Mouse (Mus musculus) stomach, embryonic 16.5 days (tissue): ENCODE results near the gene Smarca4. TPM values are rescaled to one million over a fixed set of nuclear protein-coding genes. Genes with fewer than 3 reads are reported as not detected.
"Not testable (repeated sequence)": the region's sequence is repeated elsewhere in the genome, so short reads cannot be mapped to it uniquely, and the experiment has no call there.

Experiments used
- ATAC-seq: fragments of 200-750 bp; cut with Nextera tagmentation; 2 replicates; pipeline ENCODE4 v1.8.0; 2017; ENCODE audit warnings: moderate number of reproducible peaks, moderate TSS enrichment; ENCODE audit not compliant: insufficient read depth, low FRiP score
- H3K27ac ChIP-seq: fragments of 300-500 bp; sonication (generic); 2 replicates; pipeline ENCODE4 v1.5.1; 2014; ENCODE audit warnings: low read length
- H3K27me3 ChIP-seq: fragments of 300-500 bp; sonication (generic); 2 replicates; pipeline ENCODE4 v1.6.1; 2014; ENCODE audit warnings: low read length, control low read depth, mixed read lengths; ENCODE audit not compliant: control insufficient read depth, insufficient read depth
- H3K36me3 ChIP-seq: fragments of 300-500 bp; sonication (generic); 2 replicates; pipeline ENCODE4 v1.6.1; 2014; ENCODE audit warnings: low read length; ENCODE audit not compliant: control insufficient read depth, insufficient read depth
- H3K4me1 ChIP-seq: fragments of 300-500 bp; sonication (generic); 2 replicates; pipeline ENCODE4 v1.6.1; 2014; ENCODE audit warnings: low read length, control low read depth, mixed read lengths; ENCODE audit not compliant: control insufficient read depth, insufficient read depth
- H3K4me2 ChIP-seq: fragments of 300-500 bp; sonication (generic); 2 replicates; pipeline ENCODE4 v1.6.1; 2014; ENCODE audit warnings: low read depth, low read length, mixed read lengths
- H3K4me3 ChIP-seq: fragments of 300-500 bp; sonication (generic); replicated peaks from 2 replicates; pipeline ENCODE4 v1.5.1; 2014; ENCODE audit warnings: mild to moderate bottlenecking, low read length
- H3K9ac ChIP-seq: fragments of 300-500 bp; sonication (generic); 2 replicates; pipeline ENCODE4 v1.6.1; 2014; ENCODE audit warnings: low read length
- H3K9me3 ChIP-seq: fragments of 300-500 bp; sonication (generic); replicated peaks from 2 replicates; pipeline ENCODE4 v1.6.1; 2016; ENCODE audit warnings: low read length, control low read depth; ENCODE audit not compliant: control insufficient read depth
- WGBS: fragments of 180-500 bp; shearing (Covaris S2); extraction: QIAGEN DNeasy Blood & Tissue Kit; methylation state at CpG from one replicate; pipeline ENCODE4 v1.1.7; 2014; 5-methylcytosine and 5-hydroxymethylcytosine counted together
- polyA plus RNA-seq: library from polyadenylated mRNA; unstranded; fragments of >200 nt; fragmentation: Nextera tagmentation; extraction: Ambion mirVana; gene quantifications from 2 replicates; pipeline ENCODE4 v1.2.1, GENCODE M21; 2015

Gene Smarca4
- polyA plus RNA-seq, 1 experiment from 2014 or later = 63.2 TPM

DNA sequence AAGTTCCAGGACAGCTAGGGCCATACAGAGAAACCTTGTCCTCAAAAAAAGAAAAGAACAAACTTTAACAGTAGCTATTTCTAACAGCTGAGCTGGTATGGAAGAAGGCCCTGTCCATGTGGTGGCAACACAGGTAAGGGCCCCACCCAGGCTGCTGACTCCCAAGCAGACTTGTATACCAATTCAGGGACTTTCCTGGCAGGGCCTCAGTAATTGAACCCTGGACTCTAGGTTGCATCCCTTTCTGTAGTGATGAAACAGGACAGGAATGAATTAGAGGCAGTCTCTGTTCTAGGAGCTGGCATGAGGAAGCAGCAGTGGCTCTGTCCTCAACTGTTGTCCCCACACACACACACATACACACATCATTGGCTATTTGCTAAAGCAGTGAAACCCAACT is 78.1 kb downstream of the Smarca4 start:
- no peak overlapping the region for H3K27ac ChIP-seq
- no peaks in the 10 kb centered on the region for H3K4me1 ChIP-seq
- no peaks in the 10 kb centered on the region for H3K9me3 ChIP-seq
- H3K9ac ChIP-seq = no peak overlapping the region
- no peak overlapping the region for H3K4me2 ChIP-seq
- peaks cover 15% of the 10 kb centered on the region for H3K36me3 ChIP-seq
- no peak for ATAC-seq
- no peak overlapping the region for H3K4me3 ChIP-seq
- no peaks in the 10 kb centered on the region for H3K27me3 ChIP-seq

DNA sequence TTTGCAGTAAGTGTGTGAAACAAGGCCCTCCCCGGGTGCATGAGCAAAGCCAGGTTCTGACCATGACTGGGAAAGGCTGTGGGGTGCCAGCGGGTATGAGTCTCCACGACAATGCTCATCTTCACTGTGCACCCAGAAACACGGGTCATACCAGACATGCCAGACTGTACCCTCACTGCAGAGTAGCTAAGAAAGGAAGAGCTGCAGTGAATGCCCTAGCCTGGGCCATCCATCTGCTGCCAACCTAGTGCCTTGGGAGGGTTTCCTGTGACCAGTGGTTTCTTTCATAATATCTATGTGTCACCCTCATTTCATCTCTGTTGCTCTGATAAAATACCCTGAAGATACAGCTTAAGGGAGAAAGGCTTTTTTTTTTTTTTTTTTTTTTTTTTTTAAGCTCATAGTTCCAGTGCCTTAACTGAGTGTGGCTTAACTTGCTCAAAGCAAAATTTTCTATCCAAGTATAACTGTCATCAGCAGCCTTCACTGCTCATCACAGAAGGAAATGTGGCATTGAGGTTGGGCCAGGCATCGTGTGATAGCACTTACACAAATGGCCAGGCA is 79.3 kb downstream of the Smarca4 start:
- Histone ChIP-seq H3K9me3 (no peaks in the 10 kb centered on the region), H3K9ac (no peak overlapping the region), H3K36me3 (peaks cover 19% of the 10 kb centered on the region), H3K27me3 (no peaks in the 10 kb centered on the region), H3K4me3 (no peak overlapping the region), H3K4me1 (no peaks in the 10 kb centered on the region), H3K4me2 (no peak overlapping the region), H3K27ac (no peak overlapping the region)
- no peak for ATAC-seq
- WGBS = 95% methylated on average over 5 of the region's 5 CpGs

DNA sequence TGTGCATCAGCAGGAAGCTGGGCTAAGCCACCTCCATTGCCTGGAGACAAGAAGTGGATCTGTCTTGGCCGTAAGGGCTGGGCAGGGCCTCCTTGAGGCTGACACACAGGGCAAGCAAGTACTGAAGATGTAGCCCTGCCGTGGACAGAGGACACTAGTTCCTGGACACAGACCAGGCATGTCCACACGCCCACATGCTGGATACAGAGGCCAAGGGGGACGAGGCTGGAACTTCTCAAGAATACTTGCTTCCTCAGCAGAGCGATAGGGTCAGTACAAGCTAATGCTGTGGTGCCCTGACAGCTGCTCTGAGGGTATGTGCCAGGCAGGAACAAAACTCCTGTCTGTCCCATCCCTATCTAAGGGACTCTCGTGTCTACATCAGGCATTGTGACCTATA is 81.2 kb downstream of the Smarca4 start:
- Histone ChIP-seq H3K27ac (no peak overlapping the region), H3K9me3 (no peaks in the 10 kb centered on the region), H3K4me3 (no peak overlapping the region), H3K36me3 (peaks cover 36% of the 10 kb centered on the region), H3K4me1 (no peaks in the 10 kb centered on the region), H3K4me2 (no peak overlapping the region), H3K9ac (no peak overlapping the region), H3K27me3 (no peaks in the 10 kb centered on the region)
- WGBS = 88% methylated on average over 6 of the region's 6 CpGs
- ATAC-seq = no peak

GRCm38 (mm10) chr9:21699280-21699679 is 83.3 kb downstream of the Smarca4 start:
- peaks cover 39% of the 10 kb centered on the region for H3K36me3 ChIP-seq
- not testable (repeated sequence) for ATAC-seq, H3K9me3 ChIP-seq, H3K4me2 ChIP-seq, H3K4me3 ChIP-seq, H3K27ac ChIP-seq, H3K4me1 ChIP-seq, H3K27me3 ChIP-seq, H3K9ac ChIP-seq
- WGBS = 76% methylated on average over 6 of the region's 6 CpGs

- WGBS = 95% methylated on average over 14 of the region's 14 CpGs
- H3K4me2 ChIP-seq = no peak overlapping the region
- no peak overlapping the region for H3K9ac ChIP-seq
- no peak for ATAC-seq
- no peak overlapping the region for H3K27ac ChIP-seq
- peaks cover 45% of the 10 kb centered on the region for H3K36me3 ChIP-seq
- no peaks in the 10 kb centered on the region for H3K4me1 ChIP-seq
- no peaks in the 10 kb centered on the region for H3K27me3 ChIP-seq
- H3K4me3 ChIP-seq = no peak overlapping the region
- no peaks in the 10 kb centered on the region for H3K9me3 ChIP-seq
These were observed 85.1 kb downstream of the Smarca4 start for GRCm38 (mm10) chr9:21701091-21701490.

DNA sequence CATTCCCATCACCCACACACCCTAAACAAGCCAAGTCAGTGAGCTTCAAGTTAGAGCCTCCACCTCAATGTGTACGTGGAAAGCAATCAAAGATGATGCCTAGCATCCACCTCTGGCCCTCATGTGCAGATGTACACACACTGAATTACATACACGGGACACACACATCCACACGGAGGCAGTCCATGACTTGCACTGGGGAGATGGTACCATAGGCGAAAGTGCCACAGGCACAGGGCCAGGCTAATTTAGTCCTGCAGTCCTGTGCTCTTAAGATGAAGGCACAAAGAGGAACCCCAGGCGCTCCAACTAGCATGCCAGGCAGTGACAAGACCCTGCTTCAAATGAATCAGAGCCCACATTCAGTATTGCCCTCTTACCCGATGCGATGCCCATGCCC is 87.5 kb downstream of the Smarca4 start:
- Histone ChIP-seq H3K27me3 (no peaks in the 10 kb centered on the region), H3K9me3 (no peaks in the 10 kb centered on the region), H3K27ac (no peak overlapping the region), H3K9ac (no peak overlapping the region), H3K36me3 (peaks cover 49% of the 10 kb centered on the region), H3K4me3 (no peak overlapping the region), H3K4me2 (no peak overlapping the region), H3K4me1 (no peaks in the 10 kb centered on the region)
- WGBS = 92% methylated on average over 7 of the region's 7 CpGs
- no peak for ATAC-seq

DNA sequence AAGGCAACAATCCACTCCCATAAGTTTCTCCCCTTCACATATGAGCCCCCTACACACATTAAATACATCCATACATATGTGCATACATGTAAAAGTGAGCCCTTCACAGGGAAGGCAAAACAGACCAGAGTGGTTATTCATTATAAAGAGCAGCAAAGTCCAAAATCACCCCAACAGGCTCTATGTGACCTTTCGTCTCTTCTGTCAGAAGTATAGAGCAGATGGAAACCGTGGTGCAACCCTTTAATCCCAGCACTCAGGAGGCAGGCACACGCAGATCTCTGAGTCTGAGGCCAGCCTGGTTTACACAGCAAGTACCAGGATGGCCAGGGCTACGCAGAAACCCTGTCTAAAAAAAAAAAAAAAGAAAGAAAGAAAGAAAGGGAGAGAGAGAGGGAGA is 90.1 kb downstream of the Smarca4 start:
- Histone ChIP-seq H3K4me2 (no peak overlapping the region), H3K27me3 (no peaks in the 10 kb centered on the region), H3K4me3 (no peak overlapping the region), H3K36me3 (peaks cover 38% of the 10 kb centered on the region; the same call in 1 of the 2 replicates), H3K27ac (no peak overlapping the region), H3K4me1 (no peaks in the 10 kb centered on the region), H3K9ac (no peak overlapping the region), H3K9me3 (no peaks in the 10 kb centered on the region)
- WGBS = 81% methylated on average over 4 of the region's 4 CpGs
- no peak for ATAC-seq

DNA sequence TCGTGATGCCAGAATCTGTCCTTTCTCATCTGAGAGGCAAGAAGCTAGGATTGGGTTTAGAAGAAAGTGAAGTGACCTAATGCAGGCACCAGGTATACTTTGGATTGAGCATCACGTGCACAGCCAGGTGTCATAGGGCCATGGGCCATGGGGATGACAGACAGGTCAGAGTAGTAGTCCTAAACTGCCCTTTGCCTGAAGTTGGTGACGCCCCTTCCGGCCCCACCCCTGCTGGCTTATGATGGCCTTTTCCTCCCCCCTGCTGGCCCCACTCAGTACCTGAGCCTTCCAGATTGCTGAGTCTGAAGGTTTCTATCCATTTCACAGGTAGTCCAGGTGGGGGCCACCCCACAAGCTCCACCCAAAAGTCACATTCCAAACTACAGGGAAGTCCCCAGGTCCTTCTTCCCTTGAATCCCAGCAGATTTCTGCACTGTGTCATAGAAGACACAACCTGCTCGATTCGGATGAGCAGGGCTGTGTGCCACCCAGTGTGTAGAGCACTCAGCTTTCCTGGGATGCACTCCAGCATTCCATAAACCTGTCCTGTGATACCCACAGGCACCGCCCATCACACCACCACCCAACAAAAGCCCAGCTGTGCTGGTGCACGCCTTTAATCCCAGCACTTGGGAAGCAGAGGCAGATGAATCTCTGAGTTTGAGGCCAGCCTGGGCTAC is 90.8 kb downstream of the Smarca4 start:
- no peak overlapping the region for H3K4me2 ChIP-seq
- no peaks in the 10 kb centered on the region for H3K9me3 ChIP-seq
- no peak; the same call in 1 of the 2 replicates for ATAC-seq
- no peaks in the 10 kb centered on the region for H3K4me1 ChIP-seq
- H3K36me3 ChIP-seq = peaks cover 31% of the 10 kb centered on the region; the same call in 1 of the 2 replicates
- H3K4me3 ChIP-seq = no peak overlapping the region
- WGBS = 86% methylated on average over 8 of the region's 8 CpGs
- H3K27me3 ChIP-seq = no peaks in the 10 kb centered on the region
- H3K27ac ChIP-seq = no peak overlapping the region
- H3K9ac ChIP-seq = no peak overlapping the region

DNA sequence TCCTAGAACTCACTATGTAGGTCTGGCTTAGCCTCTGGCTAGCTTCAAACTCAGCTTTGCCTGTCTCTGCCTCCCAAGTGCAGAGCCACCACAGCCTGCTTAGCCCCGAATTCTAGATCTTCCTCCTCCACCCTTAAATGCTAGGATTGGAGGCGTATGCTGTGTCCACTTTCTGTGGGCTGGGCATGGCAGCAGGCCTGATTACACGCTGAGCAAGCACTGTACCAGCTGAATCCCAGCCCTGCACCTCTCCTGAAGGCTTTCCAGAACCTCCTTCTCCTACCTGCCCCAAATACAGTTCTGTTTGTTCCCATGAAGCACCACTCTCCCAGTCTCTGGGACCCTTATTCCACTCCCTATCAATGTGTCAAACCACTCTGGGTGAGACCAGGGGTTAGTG is 93.4 kb downstream of the Smarca4 start:
- no peak overlapping the region for H3K4me2 ChIP-seq
- H3K27ac ChIP-seq = no peak overlapping the region
- no peaks in the 10 kb centered on the region for H3K27me3 ChIP-seq
- no peak overlapping the region for H3K9ac ChIP-seq
- H3K9me3 ChIP-seq = no peaks in the 10 kb centered on the region
- no peak for ATAC-seq
- H3K4me3 ChIP-seq = no peak overlapping the region
- 85% methylated on average over 3 of the region's 3 CpGs for WGBS
- no peaks in the 10 kb centered on the region for H3K4me1 ChIP-seq
- 0 out of 2 replicates have a peak, but pooled peaks cover 11% of the 10 kb centered on the region for H3K36me3 ChIP-seq
